Mouse (Mus musculus) liver, embryonic 14.5 days (tissue): ENCODE measurements around the gene Gpr183. TPM values are rescaled to one million over a fixed set of nuclear protein-coding genes. Genes with fewer than 3 reads are reported as not detected.

Source experiments
- ATAC-seq: fragments of 200-750 bp; cut with Nextera tagmentation; 2 replicates; pipeline ENCODE4 v1.8.0; 2017; ENCODE audit warnings: moderate number of reproducible peaks, mild to moderate bottlenecking, moderate library complexity; ENCODE audit not compliant: insufficient read depth
- DNase-seq, 3 experiments: peaks; one replicate each; pipeline ENCODE4 v3.0.0-alpha.2; 2012 to 2013; ENCODE audit warnings: low read depth in 3 of 3, low spot score in 3 of 3
- H3K27ac ChIP-seq: fragments of 300-500 bp; sonication (generic); 2 replicates; pipeline ENCODE4 v1.5.1; 2014; ENCODE audit warnings: moderate library complexity, mild to moderate bottlenecking, control low read depth, inconsistent platforms
- H3K27me3 ChIP-seq: fragments of 300-500 bp; sonication (generic); 2 replicates; pipeline ENCODE4 v1.6.1; 2014; ENCODE audit warnings: mild to moderate bottlenecking, low read length, moderate library complexity; ENCODE audit not compliant: control insufficient read depth, insufficient read depth
- H3K36me3 ChIP-seq: fragments of 300-500 bp; sonication (generic); replicated peaks from 2 replicates; pipeline ENCODE4 v1.6.1; 2014; ENCODE audit warnings: low read depth; ENCODE audit not compliant: control insufficient read depth, insufficient read depth
- H3K4me1 ChIP-seq, 2 experiments: fragments of 200-500 bp in 1 of 2; fragments of 300-500 bp in 1 of 2; sonication (generic) in 1 of 2; replicated peaks; 2 replicates each; pipeline ENCODE4 v1.6.1; 2012 to 2014; ENCODE audit warnings: antibody characterized with exemption in 1 of 2, inconsistent platforms in 1 of 2, low read length in 1 of 2; ENCODE audit not compliant: control insufficient read depth in 2 of 2, insufficient read depth in 2 of 2
- H3K4me2 ChIP-seq: fragments of 300-500 bp; sonication (generic); 2 replicates; pipeline ENCODE4 v1.6.1; 2014; ENCODE audit warnings: low read depth, mild to moderate bottlenecking, control low read depth, moderate library complexity
- H3K4me3 ChIP-seq, 2 experiments: fragments of 200-500 bp in 1 of 2; fragments of 300-500 bp in 1 of 2; sonication (generic) in 1 of 2; 2 replicates each; pipeline ENCODE4 v1.5.1; 2012 to 2014; ENCODE audit warnings: low read depth in 2 of 2, low read length in 2 of 2, mild to moderate bottlenecking in 2 of 2, control low read depth in 1 of 2, inconsistent platforms in 1 of 2, moderate library complexity in 1 of 2; ENCODE audit not compliant: insufficient read depth in 1 of 2
- H3K9ac ChIP-seq: fragments of 300-500 bp; sonication (generic); replicated peaks from 2 replicates; pipeline ENCODE4 v1.6.1; 2014; ENCODE audit warnings: mild to moderate bottlenecking, control low read depth, moderate library complexity
- H3K9me3 ChIP-seq: fragments of 300-500 bp; sonication (generic); 2 replicates; pipeline ENCODE4 v1.6.1; 2016; ENCODE audit warnings: low read length, mixed read lengths; ENCODE audit not compliant: control insufficient read depth
- CTCF ChIP-seq: IDR thresholded peaks from 2 replicates; pipeline ENCODE4 v1.5.1; 2016; ENCODE audit warnings: antibody characterized with exemption, low read depth, control low read depth
- EP300 ChIP-seq: IDR thresholded peaks from 2 replicates; pipeline ENCODE4 v1.6.1; 2016; ENCODE audit warnings: antibody characterized with exemption, low read depth
- WGBS: fragments of 180-500 bp; shearing (Covaris S2); extraction: QIAGEN DNeasy Blood & Tissue Kit; methylation state at CpG from one replicate; pipeline ENCODE4 v1.1.7; 2014; ENCODE audit not compliant: insufficient replicate concordance; 5-methylcytosine and 5-hydroxymethylcytosine counted together
- polyA plus RNA-seq, 2 experiments: library from polyadenylated mRNA; depleted of rRNA in 1 of 2; stranded (reverse) in 1 of 2; unstranded in 1 of 2; fragments of >200 nt; fragmentation: Nextera tagmentation in 1 of 2; extraction: Ambion mirVana in 1 of 2; gene quantifications; 2 replicates each; pipeline versions ENCODE4 v1.2.1 to v1.2.3; 2012 to 2014

Gene Gpr183
- polyA plus RNA-seq, 2 experiments, result 0.62 to 0.75 TPM

GRCm38 (mm10) chr14:121949436-121949835 lies 15.6 kb downstream of the Gpr183 start:
- Histone ChIP-seq H3K27me3 (no peaks in the 10 kb centered on the region), H3K9ac (no peak overlapping the region), H3K4me2 (no peak overlapping the region), H3K4me1 (peaks cover 10 to 19% of the 10 kb centered on the region in 2 experiments), H3K27ac (no peak overlapping the region), H3K36me3 (no peaks in the 10 kb centered on the region), H3K9me3 (no peaks in the 10 kb centered on the region), H3K4me3 (no peak overlapping the region)
- ATAC-seq, result no peak
- WGBS, result 66% methylated on average over 3 of the region's 3 CpGs
- TF ChIP-seq CTCF (no peak), EP300 (no peak)
- DNase-seq, result no peak

- no peak for DNase-seq
- Histone ChIP-seq H3K4me3 (no peak overlapping the region), H3K9me3 (no peaks in the 10 kb centered on the region), H3K4me1 (peaks cover 10 to 19% of the 10 kb centered on the region in 2 experiments), H3K27ac (no peak overlapping the region), H3K36me3 (no peaks in the 10 kb centered on the region), H3K27me3 (no peaks in the 10 kb centered on the region), H3K4me2 (no peak overlapping the region), H3K9ac (no peak overlapping the region)
- TF ChIP-seq EP300, result no peak
- TF ChIP-seq CTCF, result no peak
- WGBS, result 61% methylated on average over 3 of the region's 3 CpGs
- ATAC-seq, result no peak
Observed at GRCm38 (mm10) chr14:121947966-121948365, 17.0 kb downstream of the Gpr183 start.

DNA sequence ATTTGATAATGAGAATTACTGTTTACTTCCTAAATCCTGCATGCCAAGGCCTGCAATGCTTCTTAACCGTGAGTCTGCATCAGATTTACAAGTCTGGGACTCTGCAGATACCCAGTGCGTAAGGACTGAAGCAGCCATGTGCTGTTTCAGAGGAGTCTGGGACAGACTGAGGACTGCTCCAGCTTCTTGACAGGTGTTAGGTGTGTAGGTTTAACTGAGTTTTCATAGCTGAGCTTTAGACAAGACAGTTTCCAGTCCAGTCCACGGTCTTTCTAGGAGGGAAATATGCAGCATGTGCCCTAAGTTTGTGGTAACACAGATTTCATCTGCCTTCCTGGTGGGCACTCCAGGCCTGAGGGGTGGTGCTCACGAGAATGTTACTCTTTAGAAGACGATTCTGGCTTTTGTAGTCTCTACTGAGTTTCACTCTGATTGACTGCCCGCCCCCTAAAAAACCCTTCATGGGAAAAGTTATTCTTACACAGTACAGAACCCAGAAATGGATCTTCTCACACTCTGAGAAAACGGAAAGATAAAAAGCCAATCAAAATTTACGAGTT lies 17.7 kb downstream of the Gpr183 start:
- no peaks in the 10 kb centered on the region for H3K9me3 ChIP-seq
- TF ChIP-seq EP300 (no peak), CTCF (no peak)
- peaks cover 10 to 19% of the 10 kb centered on the region in 2 experiments for H3K4me1 ChIP-seq
- no peaks in the 10 kb centered on the region for H3K27me3 ChIP-seq
- H3K4me2 ChIP-seq, result no peak overlapping the region
- no peaks in the 10 kb centered on the region for H3K36me3 ChIP-seq
- WGBS, result 47% methylated on average over 8 of the region's 8 CpGs
- ATAC-seq (no peak), DNase-seq (no peak)
- H3K4me3 ChIP-seq, result no peak overlapping the region
- no peak overlapping the region for H3K27ac ChIP-seq
- no peak overlapping the region for H3K9ac ChIP-seq

- no peaks in the 10 kb centered on the region for H3K27me3 ChIP-seq
- DNase-seq, result no peak
- H3K4me1 ChIP-seq, result peaks cover 4 to 15% of the 10 kb centered on the region in 2 experiments; a peak in 3 of 4 replicates
- H3K36me3 ChIP-seq, result no peaks in the 10 kb centered on the region
- H3K27ac ChIP-seq, result no peak overlapping the region
- H3K9me3 ChIP-seq, result no peaks in the 10 kb centered on the region
- 67% methylated on average over 8 of the region's 8 CpGs for WGBS
- no peak for ATAC-seq
- H3K4me3 ChIP-seq, result no peak overlapping the region
- no peak overlapping the region for H3K9ac ChIP-seq
- no peak overlapping the region for H3K4me2 ChIP-seq
- TF ChIP-seq CTCF (no peak), EP300 (no peak)
Observed at GRCm38 (mm10) chr14:121946728-121947127, 18.3 kb downstream of the Gpr183 start.

DNA sequence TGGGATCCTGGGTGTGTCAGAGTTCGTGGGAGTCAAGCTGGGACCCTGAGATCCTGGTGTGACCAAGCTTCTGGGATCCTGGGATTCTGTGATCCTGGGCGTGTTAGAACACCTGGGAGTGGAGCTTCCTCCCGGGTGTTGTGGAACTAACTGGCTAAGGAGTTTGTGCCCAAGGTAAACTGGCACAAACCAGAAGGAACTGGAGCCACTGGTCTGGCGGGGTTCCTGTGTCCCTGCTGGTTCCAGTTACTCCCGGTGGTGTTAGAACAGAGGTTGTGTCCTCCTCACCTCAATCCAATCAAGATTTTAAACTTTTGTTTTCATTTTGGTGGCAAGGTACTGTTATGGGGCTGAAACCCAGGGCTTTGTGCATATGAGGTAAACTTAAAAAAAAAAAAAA lies 18.9 kb downstream of the Gpr183 start:
- H3K27ac ChIP-seq, result no peak overlapping the region
- no peaks in the 10 kb centered on the region for H3K9me3 ChIP-seq
- TF ChIP-seq EP300, result no peak
- no peak for TF ChIP-seq CTCF
- H3K4me1 ChIP-seq, result peaks cover 0 to 10% of the 10 kb centered on the region in 2 experiments; a peak in 2 of 4 replicates
- WGBS, result 68% methylated on average over 5 of the region's 5 CpGs
- H3K4me3 ChIP-seq, result no peak overlapping the region
- H3K27me3 ChIP-seq, result no peaks in the 10 kb centered on the region
- H3K36me3 ChIP-seq, result no peaks in the 10 kb centered on the region
- no peak overlapping the region for H3K4me2 ChIP-seq
- ATAC-seq, result no peak
- DNase-seq, result no peak
- no peak overlapping the region for H3K9ac ChIP-seq
